Mouse (Mus musculus) liver, embryonic 16.5 days (tissue): ENCODE measurements around the gene Maff. TPM values are rescaled to one million over a fixed set of nuclear protein-coding genes. Genes with fewer than 3 reads are reported as not detected.

Source experiments
- ATAC-seq: fragments of 200-750 bp; cut with Nextera tagmentation; 2 replicates; pipeline ENCODE4 v1.8.0; 2017; ENCODE audit warnings: low read depth, mild to moderate bottlenecking, moderate number of reproducible peaks, moderate library complexity
- H3K27ac ChIP-seq: fragments of 300-500 bp; sonication (generic); 2 replicates; pipeline ENCODE4 v1.5.1; 2014; ENCODE audit warnings: mild to moderate bottlenecking, low read length
- H3K27me3 ChIP-seq: fragments of 300-500 bp; sonication (generic); 2 replicates; pipeline ENCODE4 v1.6.1; 2014; ENCODE audit warnings: low read depth, low read length, mixed read lengths; ENCODE audit not compliant: control insufficient read depth, insufficient read depth
- H3K36me3 ChIP-seq: fragments of 300-500 bp; sonication (generic); 2 replicates; pipeline ENCODE4 v1.6.1; 2014; ENCODE audit warnings: mild to moderate bottlenecking; ENCODE audit not compliant: control insufficient read depth, insufficient read depth
- H3K4me1 ChIP-seq: fragments of 300-500 bp; sonication (generic); 2 replicates; pipeline ENCODE4 v1.6.1; 2014; ENCODE audit warnings: low read depth, low read length, mixed read lengths; ENCODE audit not compliant: control insufficient read depth
- H3K4me2 ChIP-seq: fragments of 300-500 bp; sonication (generic); 2 replicates; pipeline ENCODE4 v1.6.1; 2014; ENCODE audit warnings: low read depth, low read length, mixed read lengths
- H3K4me3 ChIP-seq: fragments of 300-500 bp; sonication (generic); 2 replicates; pipeline ENCODE4 v1.5.1; 2014; ENCODE audit warnings: low read depth, mild to moderate bottlenecking, low read length
- H3K9ac ChIP-seq: fragments of 300-500 bp; sonication (generic); 2 replicates; pipeline ENCODE4 v1.6.1; 2014; ENCODE audit warnings: low read depth, low read length
- H3K9me3 ChIP-seq: fragments of 300-500 bp; sonication (generic); replicated peaks from 2 replicates; pipeline ENCODE4 v1.6.1; 2016; ENCODE audit warnings: low read length; ENCODE audit not compliant: control insufficient read depth
- WGBS: fragments of 180-500 bp; shearing (Covaris S2); extraction: QIAGEN DNeasy Blood & Tissue Kit; methylation state at CpG from one replicate; pipeline ENCODE4 v1.1.7; 2014; ENCODE audit not compliant: insufficient replicate concordance; 5-methylcytosine and 5-hydroxymethylcytosine counted together
- polyA plus RNA-seq: library from polyadenylated mRNA; unstranded; fragments of >200 nt; fragmentation: Nextera tagmentation; extraction: Ambion mirVana; gene quantifications from 2 replicates; pipeline ENCODE4 v1.2.1, GENCODE M21; 2015

The Maff gene
- polyA plus RNA-seq, 1 experiment from 2014 or later: 3.3 TPM

- H3K4me3 ChIP-seq: no peak overlapping the region
- ATAC-seq: no peak
- H3K27me3 ChIP-seq: no peaks in the 10 kb centered on the region
- no peaks in the 10 kb centered on the region for H3K36me3 ChIP-seq
- H3K27ac ChIP-seq: no peak overlapping the region
- H3K9me3 ChIP-seq: no peaks in the 10 kb centered on the region
- no peak overlapping the region for H3K9ac ChIP-seq
- H3K4me2 ChIP-seq: no peak overlapping the region
- peaks cover 7% of the 10 kb centered on the region for H3K4me1 ChIP-seq
- WGBS: 81% methylated on average over 6 of the region's 6 CpGs
Observed at GRCm38 (mm10) chr15:79364120-79364519, 17.7 kb downstream of the Maff start.

GRCm38 (mm10) chr15:79365068-79365467, 18.6 kb downstream of the Maff start:
- Histone ChIP-seq H3K4me2 (no peak overlapping the region), H3K27ac (no peak overlapping the region), H3K36me3 (no peaks in the 10 kb centered on the region), H3K4me1 (peaks cover 13% of the 10 kb centered on the region), H3K9ac (no peak overlapping the region), H3K4me3 (no peak overlapping the region), H3K27me3 (no peaks in the 10 kb centered on the region), H3K9me3 (no peaks in the 10 kb centered on the region)
- ATAC-seq: no peak
- 83% methylated on average over 12 of the region's 12 CpGs for WGBS

GRCm38 (mm10) chr15:79366402-79366801, 20.0 kb downstream of the Maff start:
- Histone ChIP-seq H3K9ac (no peak overlapping the region), H3K4me1 (peaks cover 19% of the 10 kb centered on the region), H3K36me3 (no peaks in the 10 kb centered on the region), H3K4me2 (no peak overlapping the region), H3K9me3 (no peaks in the 10 kb centered on the region), H3K4me3 (no peak overlapping the region), H3K27me3 (no peaks in the 10 kb centered on the region), H3K27ac (no peak overlapping the region)
- no peak for ATAC-seq
- 81% methylated on average over 5 of the region's 5 CpGs for WGBS

- Histone ChIP-seq H3K36me3 (no peaks in the 10 kb centered on the region), H3K4me2 (no peak overlapping the region), H3K4me1 (peaks cover 19% of the 10 kb centered on the region), H3K9ac (no peak overlapping the region), H3K27me3 (no peaks in the 10 kb centered on the region), H3K27ac (peak overlapping the region; percentile 39; the same call in 1 of the 2 replicates), H3K9me3 (no peaks in the 10 kb centered on the region), H3K4me3 (no peak overlapping the region)
- peak; percentile 66 for ATAC-seq
- 56% methylated on average over 14 of the region's 14 CpGs for WGBS
Observed at GRCm38 (mm10) chr15:79368313-79368811, 21.9 kb downstream of the Maff start.

GRCm38 (mm10) chr15:79368861-79369440, 22.5 kb downstream of the Maff start:
- 62% methylated on average over 8 of the region's 8 CpGs for WGBS
- Histone ChIP-seq H3K27me3 (no peaks in the 10 kb centered on the region), H3K27ac (0 out of 2 replicates have a peak overlapping the region, but pooled peaks have one; percentile 30), H3K4me2 (no peak overlapping the region), H3K9me3 (no peaks in the 10 kb centered on the region), H3K4me3 (no peak overlapping the region), H3K9ac (no peak overlapping the region), H3K4me1 (peaks cover 19% of the 10 kb centered on the region), H3K36me3 (no peaks in the 10 kb centered on the region)
- ATAC-seq: peak; percentile 40

GRCm38 (mm10) chr15:79369452-79370280, 23.2 kb downstream of the Maff start:
- H3K9ac ChIP-seq: no peak overlapping the region
- no peak overlapping the region for H3K4me3 ChIP-seq
- peaks cover 19% of the 10 kb centered on the region for H3K4me1 ChIP-seq
- no peak overlapping the region for H3K4me2 ChIP-seq
- H3K9me3 ChIP-seq: no peaks in the 10 kb centered on the region
- WGBS: 62% methylated on average over 15 of the region's 15 CpGs
- peak; percentile 37 for ATAC-seq
- H3K36me3 ChIP-seq: no peaks in the 10 kb centered on the region
- H3K27me3 ChIP-seq: no peaks in the 10 kb centered on the region
- 0 out of 2 replicates have a peak overlapping the region, but pooled peaks have one; percentile 30 for H3K27ac ChIP-seq

- no peak for ATAC-seq
- Histone ChIP-seq H3K36me3 (no peaks in the 10 kb centered on the region), H3K9ac (no peak overlapping the region), H3K4me1 (peaks cover 19% of the 10 kb centered on the region), H3K4me3 (no peak overlapping the region), H3K4me2 (no peak overlapping the region), H3K27me3 (no peaks in the 10 kb centered on the region), H3K9me3 (no peaks in the 10 kb centered on the region), H3K27ac (no peak overlapping the region)
- WGBS: 68% methylated on average over 7 of the region's 7 CpGs
Observed at GRCm38 (mm10) chr15:79370281-79370843, 23.9 kb downstream of the Maff start.

- no peaks in the 10 kb centered on the region for H3K36me3 ChIP-seq
- no peak for ATAC-seq
- H3K4me2 ChIP-seq: no peak overlapping the region
- H3K4me3 ChIP-seq: no peak overlapping the region
- no peaks in the 10 kb centered on the region for H3K9me3 ChIP-seq
- WGBS: 45% methylated on average over 3 of the region's 3 CpGs
- peaks cover 10% of the 10 kb centered on the region for H3K4me1 ChIP-seq
- H3K27me3 ChIP-seq: no peaks in the 10 kb centered on the region
- no peak overlapping the region for H3K27ac ChIP-seq
- H3K9ac ChIP-seq: no peak overlapping the region
Observed at GRCm38 (mm10) chr15:79374760-79375159, 28.3 kb downstream of the Maff start.

- Histone ChIP-seq H3K4me2 (no peak overlapping the region), H3K36me3 (no peaks in the 10 kb centered on the region), H3K9me3 (no peaks in the 10 kb centered on the region), H3K4me3 (no peak overlapping the region), H3K4me1 (0 out of 2 replicates have a peak, but pooled peaks cover 3% of the 10 kb centered on the region), H3K9ac (no peak overlapping the region), H3K27me3 (no peaks in the 10 kb centered on the region), H3K27ac (no peak overlapping the region)
- ATAC-seq: no peak
- 64% methylated on average over 6 of the region's 6 CpGs for WGBS
Observed at GRCm38 (mm10) chr15:79377681-79378080, 31.3 kb downstream of the Maff start.
